Mouse (Mus musculus): ENCODE measurements around the gene Lef1. TPM values are rescaled to one million over a fixed set of nuclear protein-coding genes. Genes with fewer than 3 reads are reported as not detected.

Gene Lef1
- 10 to 100 TPM in 1 of 2 experiments, 1 to 10 TPM in 1; 7.3 to 10.1 TPM for total RNA-seq (2021)
- long read RNA-seq, experiment 1, transcript Lef1-201 (12 exons, 3,482 nt) = major isoform, 8 of 13 reads
- long read RNA-seq, experiment 1, partial matches to known transcripts = 0 of 13 reads
- long read RNA-seq, experiment 1, other reads (novel, unspliced or antisense) = 5 of 13 reads
- long read RNA-seq, experiment 2, transcript Lef1-201 (12 exons, 3,482 nt) = major isoform, 6 of 14 reads
- long read RNA-seq, experiment 2, partial matches to known transcripts = 2 of 14 reads
- long read RNA-seq, experiment 2, other reads (novel, unspliced or antisense) = 5 of 14 reads

- peak; percentile 51 to 53 for DNase-seq (ENCODE audit: low spot score in 2 of 2)
These were observed at the start of gene Lef1 for GRCm38 (mm10) chr3:131110191-131111150. Lef1 (plus strand) TSS chr3:131110471.

- no peak for DNase-seq (ENCODE audit: low spot score in 2 of 2)
These were observed 45.3 kb upstream of the Lef1 start for GRCm38 (mm10) chr3:131065001-131065400.

- no peak for DNase-seq (ENCODE audit: low spot score in 2 of 2)
These were observed 44.1 kb upstream of the Lef1 start for GRCm38 (mm10) chr3:131066171-131066570.

- no peak for DNase-seq (ENCODE audit: low spot score in 2 of 2)
These were observed 42.3 kb upstream of the Lef1 start for GRCm38 (mm10) chr3:131068000-131068399.

GRCm38 (mm10) chr3:131070210-131070609 lies 40.1 kb upstream of the Lef1 start:
- DNase-seq (ENCODE audit: low spot score in 2 of 2) = no peak

- DNase-seq (ENCODE audit: low spot score in 2 of 2) = no peak
These were observed 37.6 kb upstream of the Lef1 start for GRCm38 (mm10) chr3:131072661-131073060.

GRCm38 (mm10) chr3:131073946-131074345 lies 36.3 kb upstream of the Lef1 start:
- no peak for DNase-seq (ENCODE audit: low spot score in 2 of 2)

- no peak for DNase-seq (ENCODE audit: low spot score in 2 of 2)
These were observed 32.1 kb upstream of the Lef1 start for GRCm38 (mm10) chr3:131078041-131078621.

- DNase-seq (ENCODE audit: low spot score in 2 of 2) = no peak
These were observed 31.6 kb upstream of the Lef1 start for GRCm38 (mm10) chr3:131078719-131079118.

GRCm38 (mm10) chr3:131083722-131084121 lies 26.5 kb upstream of the Lef1 start:
- no peak for DNase-seq (ENCODE audit: low spot score in 2 of 2)

GRCm38 (mm10) chr3:131084718-131085561 lies 25.3 kb upstream of the Lef1 start:
- peak; percentile 46 to 47 for DNase-seq (ENCODE audit: low spot score in 2 of 2)

GRCm38 (mm10) chr3:131085978-131086377 lies 24.3 kb upstream of the Lef1 start:
- DNase-seq (ENCODE audit: low spot score in 2 of 2) = no peak

GRCm38 (mm10) chr3:131089721-131090120 lies 20.6 kb upstream of the Lef1 start:
- no peak for DNase-seq (ENCODE audit: low spot score in 2 of 2)

GRCm38 (mm10) chr3:131092113-131092512 lies 18.2 kb upstream of the Lef1 start:
- no peak for DNase-seq (ENCODE audit: low spot score in 2 of 2)

GRCm38 (mm10) chr3:131093736-131094135 lies 16.5 kb upstream of the Lef1 start:
- no peak for DNase-seq (ENCODE audit: low spot score in 2 of 2)

- DNase-seq (ENCODE audit: low spot score in 2 of 2) = no peak
These were observed 14.2 kb upstream of the Lef1 start for GRCm38 (mm10) chr3:131096105-131096504.

- no peak for DNase-seq (ENCODE audit: low spot score in 2 of 2)
These were observed 8.0 kb upstream of the Lef1 start for GRCm38 (mm10) chr3:131102191-131102774.

GRCm38 (mm10) chr3:131105362-131105761 lies 4.9 kb upstream of the Lef1 start:
- DNase-seq (ENCODE audit: low spot score in 2 of 2) = no peak

- peak; percentile 73 to 79 for DNase-seq (ENCODE audit: low spot score in 2 of 2)
These were observed 4.3 kb upstream of the Lef1 start for GRCm38 (mm10) chr3:131105940-131106401.

Measured in adrenal gland, adult 18-20 months (tissue).